Mouse (Mus musculus): ENCODE results near the gene Hadha. TPM values are rescaled to one million over a fixed set of nuclear protein-coding genes. Genes with fewer than 3 reads are reported as not detected.

Hadha gene
- polyA plus RNA-seq, 1 experiment from 2014 or later: 101 TPM

- no peak overlapping the region for H3K9ac ChIP-seq (replicated peaks)
- no peak overlapping the region for H3K27ac ChIP-seq (replicated peaks)
- no peaks in the 10 kb centered on the region for H3K9me3 ChIP-seq
- H3K4me3 ChIP-seq: no peak overlapping the region
- 90% methylated on average over 5 of the region's 5 CpGs for WGBS
- H3K36me3 ChIP-seq: peaks cover 27% of the 10 kb centered on the region
- peaks cover 2% of the 10 kb centered on the region; the same call in 1 of the 2 replicates for H3K4me1 ChIP-seq
- no peak overlapping the region for H3K4me2 ChIP-seq (replicated peaks)
- ATAC-seq (ENCODE audit: low FRiP score, low read depth): no peak
- H3K27me3 ChIP-seq: no peaks in the 10 kb centered on the region
These were observed 6.6 kb downstream of the Hadha start for GRCm38 (mm10) chr5:30148133-30148920.

- Histone ChIP-seq H3K36me3 (peaks cover 45% of the 10 kb centered on the region), H3K4me3 (no peak overlapping the region), H3K27ac (replicated peaks) (no peak overlapping the region), H3K9me3 (no peaks in the 10 kb centered on the region), H3K9ac (replicated peaks) (no peak overlapping the region), H3K4me1 (no peaks in the 10 kb centered on the region), H3K4me2 (replicated peaks) (no peak overlapping the region), H3K27me3 (no peaks in the 10 kb centered on the region)
- ATAC-seq (ENCODE audit: low FRiP score, low read depth): no peak
- 88% methylated on average over 6 of the region's 6 CpGs for WGBS
These were observed 8.4 kb downstream of the Hadha start for GRCm38 (mm10) chr5:30146526-30146925.

GRCm38 (mm10) chr5:30138193-30138592 lies 16.8 kb downstream of the Hadha start:
- H3K4me3 ChIP-seq: no peak overlapping the region
- 93% methylated on average over 4 of the region's 4 CpGs for WGBS
- H3K27ac ChIP-seq (replicated peaks): no peak overlapping the region
- no peak overlapping the region for H3K4me2 ChIP-seq (replicated peaks)
- peaks cover 79% of the 10 kb centered on the region for H3K36me3 ChIP-seq
- H3K9ac ChIP-seq (replicated peaks): no peak overlapping the region
- no peaks in the 10 kb centered on the region for H3K9me3 ChIP-seq
- no peaks in the 10 kb centered on the region for H3K4me1 ChIP-seq
- no peaks in the 10 kb centered on the region for H3K27me3 ChIP-seq
- no peak for ATAC-seq (ENCODE audit: low FRiP score, low read depth)

GRCm38 (mm10) chr5:30137271-30137670 lies 17.7 kb downstream of the Hadha start:
- ATAC-seq (ENCODE audit: low FRiP score, low read depth): no peak
- whole genome bisulfite sequencing: 93% methylated on average over 9 of the region's 9 CpGs
- peaks cover 75% of the 10 kb centered on the region for H3K36me3 ChIP-seq

GRCm38 (mm10) chr5:30135711-30136231 lies 19.2 kb downstream of the Hadha start:
- no peaks in the 10 kb centered on the region for H3K27me3 ChIP-seq
- H3K27ac ChIP-seq (replicated peaks): no peak overlapping the region
- H3K4me1 ChIP-seq: no peaks in the 10 kb centered on the region
- H3K9ac ChIP-seq (replicated peaks): no peak overlapping the region
- H3K4me2 ChIP-seq (replicated peaks): no peak overlapping the region
- H3K4me3 ChIP-seq: no peak overlapping the region
- ATAC-seq (ENCODE audit: low FRiP score, low read depth): no peak
- 96% methylated on average over 11 of the region's 11 CpGs for WGBS
- H3K9me3 ChIP-seq: no peaks in the 10 kb centered on the region
- peaks cover 72% of the 10 kb centered on the region for H3K36me3 ChIP-seq

More at GRCm38 (mm10) chr5:30137271-30137670, 17.7 kb downstream of the Hadha start:
- H3K4me1 ChIP-seq: no peaks in the 10 kb centered on the region
- no peaks in the 10 kb centered on the region for H3K27me3 ChIP-seq
- no peak overlapping the region for H3K4me2 ChIP-seq (replicated peaks)
- no peak overlapping the region for H3K27ac ChIP-seq (replicated peaks)
- no peak overlapping the region for H3K9ac ChIP-seq (replicated peaks)
- no peak overlapping the region for H3K4me3 ChIP-seq
- no peaks in the 10 kb centered on the region for H3K9me3 ChIP-seq

- Histone ChIP-seq H3K9ac (replicated peaks) (no peak overlapping the region), H3K27me3 (no peaks in the 10 kb centered on the region), H3K4me2 (replicated peaks) (no peak overlapping the region), H3K27ac (replicated peaks) (no peak overlapping the region), H3K4me1 (no peaks in the 10 kb centered on the region), H3K36me3 (peaks cover 78% of the 10 kb centered on the region), H3K9me3 (no peaks in the 10 kb centered on the region), H3K4me3 (no peak overlapping the region)
- no peak for ATAC-seq (ENCODE audit: low FRiP score, low read depth)
- 89% methylated on average over 2 of the region's 2 CpGs for WGBS
These were observed 22.8 kb downstream of the Hadha start for GRCm38 (mm10) chr5:30132173-30132572.

- Histone ChIP-seq H3K4me1 (no peaks in the 10 kb centered on the region), H3K4me2 (replicated peaks) (no peak overlapping the region), H3K27ac (replicated peaks) (no peak overlapping the region), H3K9me3 (no peaks in the 10 kb centered on the region), H3K9ac (replicated peaks) (no peak overlapping the region), H3K27me3 (no peaks in the 10 kb centered on the region), H3K4me3 (no peak overlapping the region), H3K36me3 (peaks cover 84% of the 10 kb centered on the region)
- 89% methylated on average over 4 of the region's 4 CpGs for WGBS
- no peak for ATAC-seq (ENCODE audit: low FRiP score, low read depth)
These were observed 23.7 kb downstream of the Hadha start for GRCm38 (mm10) chr5:30131246-30131645.

- H3K4me3 ChIP-seq: no peak overlapping the region
- H3K27me3 ChIP-seq: no peaks in the 10 kb centered on the region
- H3K27ac ChIP-seq (replicated peaks): no peak overlapping the region
- no peak overlapping the region for H3K4me2 ChIP-seq (replicated peaks)
- 94% methylated on average over 6 of the region's 6 CpGs for WGBS
- peaks cover 84% of the 10 kb centered on the region for H3K36me3 ChIP-seq
- no peaks in the 10 kb centered on the region for H3K4me1 ChIP-seq
- H3K9ac ChIP-seq (replicated peaks): no peak overlapping the region
- H3K9me3 ChIP-seq: no peaks in the 10 kb centered on the region
- ATAC-seq (ENCODE audit: low FRiP score, low read depth): no peak
These were observed 26.3 kb downstream of the Hadha start for GRCm38 (mm10) chr5:30128680-30129079.

GRCm38 (mm10) chr5:30127921-30128597 lies 26.9 kb downstream of the Hadha start:
- H3K4me1 ChIP-seq: no peaks in the 10 kb centered on the region
- no peak for ATAC-seq (ENCODE audit: low FRiP score, low read depth)
- H3K36me3 ChIP-seq: peaks cover 84% of the 10 kb centered on the region
- H3K9ac ChIP-seq (replicated peaks): no peak overlapping the region
- no peak overlapping the region for H3K4me2 ChIP-seq (replicated peaks)
- no peaks in the 10 kb centered on the region for H3K9me3 ChIP-seq
- no peaks in the 10 kb centered on the region for H3K27me3 ChIP-seq
- 91% methylated on average over 13 of the region's 13 CpGs for WGBS
- no peak overlapping the region for H3K4me3 ChIP-seq
- H3K27ac ChIP-seq (replicated peaks): no peak overlapping the region

GRCm38 (mm10) chr5:30126756-30127155 lies 28.2 kb downstream of the Hadha start:
- Histone ChIP-seq H3K27ac (replicated peaks) (no peak overlapping the region), H3K4me3 (no peak overlapping the region), H3K27me3 (no peaks in the 10 kb centered on the region), H3K36me3 (peaks cover 88% of the 10 kb centered on the region), H3K4me1 (no peaks in the 10 kb centered on the region), H3K4me2 (replicated peaks) (no peak overlapping the region), H3K9ac (replicated peaks) (no peak overlapping the region), H3K9me3 (no peaks in the 10 kb centered on the region)
- no peak for ATAC-seq (ENCODE audit: low FRiP score, low read depth)
- 94% methylated on average over 7 of the region's 7 CpGs for WGBS

- peaks cover 94% of the 10 kb centered on the region for H3K36me3 ChIP-seq
- no peak for ATAC-seq (ENCODE audit: low FRiP score, low read depth)
- no peak overlapping the region for H3K27ac ChIP-seq (replicated peaks)
- H3K9me3 ChIP-seq: no peaks in the 10 kb centered on the region
- H3K4me2 ChIP-seq (replicated peaks): no peak overlapping the region
- no peaks in the 10 kb centered on the region for H3K4me1 ChIP-seq
- no peak overlapping the region for H3K4me3 ChIP-seq
- no peaks in the 10 kb centered on the region for H3K27me3 ChIP-seq
- no peak overlapping the region for H3K9ac ChIP-seq (replicated peaks)
- WGBS: 44% methylated on average over 5 of the region's 5 CpGs
These were observed 29.4 kb downstream of the Hadha start for GRCm38 (mm10) chr5:30125587-30125986.

GRCm38 (mm10) chr5:30122481-30122880 lies 32.5 kb downstream of the Hadha start:
- Histone ChIP-seq H3K4me3 (no peak overlapping the region), H3K4me2 (replicated peaks) (no peak overlapping the region), H3K27me3 (no peaks in the 10 kb centered on the region), H3K27ac (replicated peaks) (no peak overlapping the region), H3K9ac (replicated peaks) (no peak overlapping the region), H3K4me1 (no peaks in the 10 kb centered on the region), H3K9me3 (no peaks in the 10 kb centered on the region), H3K36me3 (peaks cover 98% of the 10 kb centered on the region)
- 90% methylated on average over 6 of the region's 6 CpGs for WGBS
- no peak for ATAC-seq (ENCODE audit: low FRiP score, low read depth)

All from midbrain, embryonic 12.5 days (tissue).